Mouse (Mus musculus) right cerebral cortex, postnatal 4 days (tissue): ENCODE results near the gene Il1r1.

Source experiments
- DNase-seq: peaks from one replicate; pipeline ENCODE4 v3.0.0-alpha.2; 2022

The Il1r1 gene

DNA sequence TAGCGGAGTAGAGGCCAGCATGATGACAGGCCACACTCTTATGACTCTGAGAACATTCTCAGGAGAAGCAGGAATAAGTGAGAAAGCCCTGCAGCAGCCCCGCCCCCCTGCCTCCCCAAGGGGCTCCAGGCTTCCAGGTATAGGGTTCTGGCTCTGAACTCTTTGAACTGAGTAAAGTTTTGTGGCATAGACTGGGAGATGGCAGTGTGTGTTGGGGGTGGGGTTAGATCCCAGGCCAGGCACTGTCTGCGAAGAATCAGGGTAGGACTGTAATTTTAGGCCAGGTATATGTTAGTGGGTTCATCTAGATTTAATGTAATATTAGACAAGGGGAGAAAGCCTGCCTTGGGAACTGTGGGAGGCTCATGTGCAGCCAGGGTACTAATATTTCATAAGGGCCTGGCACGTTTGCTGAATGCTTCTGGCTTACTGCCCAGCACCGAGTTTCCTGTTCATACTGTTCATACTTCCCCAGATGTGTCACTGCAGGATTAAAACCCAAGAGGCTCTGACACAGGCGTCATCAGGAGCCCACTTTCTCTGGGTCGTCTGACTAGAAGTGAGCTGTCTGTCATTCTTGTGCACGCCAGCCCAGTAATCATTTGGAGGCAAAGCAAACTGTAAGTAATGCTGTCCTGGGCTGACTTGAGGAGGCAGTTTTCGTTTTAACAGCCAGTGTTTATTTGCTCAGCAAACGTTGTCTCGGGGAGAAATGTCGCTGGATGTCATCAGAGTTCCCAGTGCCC, at the start of gene Il1r1:
Il1r1 (plus strand) TSS at position 542 of the 746 bp plus-strand sequence.
- peak; percentile 24 for DNase-seq

- no peak for DNase-seq
Observed at GRCm38 (mm10) chr1:40175123-40175522, 49.8 kb upstream of the Il1r1 start.

DNA sequence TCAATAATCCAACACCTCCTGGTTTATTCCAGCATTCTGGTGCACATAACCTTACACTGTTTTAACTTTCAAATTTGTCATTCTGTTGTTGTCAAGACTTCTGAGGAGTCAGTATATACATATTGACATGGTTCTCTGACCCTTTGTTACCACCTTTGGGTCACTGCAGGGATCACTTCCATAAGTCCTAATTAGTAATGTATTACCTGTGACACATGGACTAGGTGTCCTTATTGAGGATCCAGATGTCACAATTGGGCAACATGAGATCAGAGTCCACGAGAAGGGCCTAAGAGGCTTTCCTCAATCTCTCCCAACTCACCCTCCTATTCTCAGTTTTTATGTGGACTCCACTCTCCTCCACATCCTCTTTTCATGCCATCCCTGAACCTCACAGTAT, 49.1 kb upstream of the Il1r1 start:
- no peak for DNase-seq

- DNase-seq = no peak
Observed at GRCm38 (mm10) chr1:40179031-40179430, 45.8 kb upstream of the Il1r1 start.

- no peak for DNase-seq
Observed at GRCm38 (mm10) chr1:40179493-40179892, 45.4 kb upstream of the Il1r1 start.

- DNase-seq = peak; percentile 16
Observed at GRCm38 (mm10) chr1:40180861-40181260, 44.0 kb upstream of the Il1r1 start.

DNA sequence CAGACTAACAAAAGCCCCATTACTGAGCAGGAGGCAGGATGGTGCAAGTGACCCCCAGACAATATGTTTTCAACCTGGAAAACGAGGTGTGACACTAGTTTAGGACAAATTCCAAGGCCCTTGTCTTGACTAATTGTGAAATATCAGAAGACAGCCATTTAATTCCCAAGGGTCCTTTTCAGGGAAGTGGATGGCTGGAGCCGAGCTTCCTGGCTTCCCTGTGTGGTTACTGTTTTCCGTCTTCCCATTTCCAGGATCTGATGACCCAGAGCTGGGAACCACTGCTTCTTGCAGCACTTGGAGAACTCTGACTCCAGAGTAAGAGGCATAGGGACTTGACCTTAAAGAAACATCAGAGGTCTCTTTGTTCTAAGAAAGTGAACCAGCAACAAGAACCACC, 43.2 kb upstream of the Il1r1 start:
- DNase-seq = no peak

DNA sequence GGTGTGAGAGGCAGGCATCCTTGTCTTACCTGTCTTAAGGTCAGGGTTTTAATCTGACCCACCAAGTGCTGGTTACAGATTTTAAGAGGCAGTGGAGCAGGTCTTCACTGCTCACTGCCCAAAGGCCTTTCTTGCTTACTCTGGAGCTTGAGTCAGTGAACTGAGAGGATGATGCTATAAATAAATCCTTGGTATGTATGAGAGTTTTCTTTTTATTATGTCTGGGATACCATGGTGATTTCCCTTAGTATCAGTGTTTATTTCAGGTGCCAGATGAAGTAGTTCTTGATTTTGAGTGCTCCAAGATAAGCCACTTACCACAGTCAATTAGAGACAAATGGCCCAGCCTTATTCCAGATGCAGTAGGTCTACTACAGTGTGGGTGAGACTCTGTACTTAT, 41.5 kb upstream of the Il1r1 start:
- no peak for DNase-seq

GRCm38 (mm10) chr1:40187961-40188360, 36.9 kb upstream of the Il1r1 start:
- DNase-seq = no peak

GRCm38 (mm10) chr1:40190025-40190424, 34.9 kb upstream of the Il1r1 start:
- no peak for DNase-seq

GRCm38 (mm10) chr1:40190837-40191236, 34.0 kb upstream of the Il1r1 start:
- DNase-seq = no peak

DNA sequence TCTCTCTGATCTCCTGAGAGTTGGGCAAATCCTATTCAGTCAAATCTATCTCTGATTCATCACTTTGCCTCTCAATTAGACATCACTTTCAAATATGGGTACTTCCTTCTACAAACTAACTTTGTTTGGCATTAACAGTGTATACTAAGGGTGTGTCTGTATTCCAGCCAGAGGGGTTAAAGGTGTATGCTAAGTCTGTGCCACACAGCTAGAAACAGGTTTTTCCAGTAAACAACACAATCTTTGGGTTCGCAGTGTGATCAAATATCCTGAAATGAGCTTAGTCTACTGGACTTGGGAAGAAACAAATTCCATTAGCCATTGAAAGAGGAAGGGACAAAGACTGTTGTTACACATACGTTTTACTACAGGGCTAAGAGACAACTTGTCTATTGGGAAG, 30.6 kb upstream of the Il1r1 start:
- no peak for DNase-seq

DNA sequence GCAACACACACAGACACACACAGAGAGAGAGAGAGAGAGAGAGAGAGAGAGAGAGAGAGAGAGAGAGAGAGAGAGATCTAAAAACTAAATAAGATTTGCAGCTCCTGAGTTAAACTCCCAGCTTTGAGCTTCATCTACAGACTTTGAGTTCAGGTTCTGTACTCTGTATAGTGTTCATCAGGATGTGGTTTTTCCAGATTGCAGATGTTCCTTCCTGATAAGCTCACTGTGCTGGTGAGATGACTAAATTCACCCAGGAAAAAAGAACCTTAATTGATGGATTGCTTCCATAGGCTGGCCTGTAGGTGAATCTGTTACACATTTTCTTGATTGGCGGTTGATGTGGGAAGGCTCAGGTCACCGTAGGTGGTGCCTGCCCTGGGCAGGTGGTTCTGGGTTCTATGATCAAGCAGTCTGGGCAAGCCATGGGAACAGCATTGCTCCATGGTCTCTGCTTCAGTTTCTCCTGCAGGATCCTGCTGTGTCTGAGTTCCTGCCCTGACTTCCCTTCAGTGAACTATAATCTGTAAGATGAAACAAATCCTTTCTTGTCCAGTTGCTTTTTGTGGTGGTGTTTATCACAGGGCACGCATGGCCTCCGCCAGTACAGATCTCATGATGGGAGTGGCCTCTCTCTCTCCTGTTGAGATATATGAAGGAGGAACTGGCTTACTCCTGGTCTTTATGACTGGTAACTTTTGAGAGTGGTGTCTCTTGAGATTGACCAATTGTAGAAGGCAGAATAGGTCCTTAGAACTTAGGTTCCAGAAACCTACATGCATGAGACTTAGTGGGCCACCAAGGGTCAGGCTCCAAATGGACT, 11.3 kb upstream of the Il1r1 start:
- DNase-seq = no peak

DNA sequence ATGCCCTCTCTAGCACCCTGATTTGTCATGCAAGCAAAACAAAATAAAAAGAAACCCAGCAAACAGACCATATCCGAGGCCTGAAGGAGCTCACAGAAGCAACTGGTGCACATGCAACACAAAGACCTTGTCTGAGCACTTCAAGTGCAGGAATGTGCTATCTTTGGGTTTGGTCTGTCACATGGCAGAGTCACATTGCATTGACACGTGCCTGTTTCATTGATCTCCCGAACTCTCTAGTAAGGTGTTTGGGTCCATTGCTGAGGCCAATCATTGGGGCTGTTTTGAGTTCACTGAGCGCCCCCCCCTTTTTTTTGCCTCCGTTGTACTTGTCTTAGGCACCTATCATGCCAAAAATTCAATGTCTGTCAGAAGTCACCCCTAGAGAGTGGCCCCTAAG, 7.4 kb upstream of the Il1r1 start:
- DNase-seq = no peak

GRCm38 (mm10) chr1:40218603-40219002, 6.3 kb upstream of the Il1r1 start:
- no peak for DNase-seq

DNA sequence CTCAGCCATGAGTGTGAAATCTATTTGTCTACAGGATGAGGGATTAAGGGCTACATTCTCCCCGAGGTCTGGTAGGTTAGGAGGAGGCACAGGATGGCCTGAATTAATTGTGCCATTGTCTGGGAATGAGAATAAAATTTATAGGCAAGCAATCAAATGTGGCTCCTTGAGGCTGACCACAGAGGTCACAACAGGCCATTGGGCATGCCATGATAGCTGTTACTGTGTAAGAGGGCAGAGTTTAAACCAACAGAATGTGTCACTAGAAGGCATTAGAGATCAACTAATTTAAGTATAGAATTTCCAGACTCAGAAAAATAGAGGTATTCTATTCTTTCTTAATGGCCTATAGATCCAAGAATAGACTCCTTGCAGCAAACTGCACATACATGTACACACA, 4.3 kb upstream of the Il1r1 start:
- DNase-seq = no peak

DNA sequence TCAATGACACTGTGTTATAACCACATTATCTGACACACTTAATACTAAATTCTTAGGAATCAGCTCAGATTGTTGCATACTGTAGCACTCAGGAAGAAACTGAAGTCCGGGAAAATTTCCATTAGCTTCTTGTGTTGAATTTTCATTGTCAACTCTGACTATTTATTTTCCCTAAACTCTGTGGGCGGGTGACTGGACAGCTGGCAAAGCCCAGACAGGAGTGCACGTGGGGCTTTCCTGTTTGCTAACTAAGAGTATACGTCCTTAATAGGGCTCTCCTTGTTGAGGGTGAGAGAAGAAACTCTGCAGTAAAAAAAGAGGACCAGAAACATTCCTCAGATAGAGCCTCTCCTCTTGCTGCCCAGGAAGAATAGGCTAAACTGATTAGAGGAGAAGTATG, 3.0 kb upstream of the Il1r1 start:
- DNase-seq = no peak

DNA sequence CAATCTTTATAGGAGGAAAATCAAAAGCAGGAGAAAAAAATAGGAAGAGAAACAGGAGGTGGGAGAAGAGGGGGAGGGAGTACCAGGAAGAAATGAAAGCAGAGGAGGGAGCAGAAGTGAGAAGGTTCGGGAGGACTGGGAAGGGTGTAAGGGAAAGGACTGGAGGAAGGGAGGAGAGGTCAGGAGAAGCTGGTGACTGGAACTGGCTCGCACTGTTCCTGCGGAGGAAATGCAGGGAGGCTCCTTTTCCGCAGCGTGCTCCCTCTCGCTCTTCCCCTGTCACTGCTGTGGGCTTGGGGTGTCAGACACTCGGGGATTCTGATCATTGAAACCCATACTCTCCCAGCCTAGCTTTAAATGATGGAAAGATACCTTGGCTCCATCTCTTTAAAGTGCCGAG, 2.2 kb upstream of the Il1r1 start:
- no peak for DNase-seq

DNA sequence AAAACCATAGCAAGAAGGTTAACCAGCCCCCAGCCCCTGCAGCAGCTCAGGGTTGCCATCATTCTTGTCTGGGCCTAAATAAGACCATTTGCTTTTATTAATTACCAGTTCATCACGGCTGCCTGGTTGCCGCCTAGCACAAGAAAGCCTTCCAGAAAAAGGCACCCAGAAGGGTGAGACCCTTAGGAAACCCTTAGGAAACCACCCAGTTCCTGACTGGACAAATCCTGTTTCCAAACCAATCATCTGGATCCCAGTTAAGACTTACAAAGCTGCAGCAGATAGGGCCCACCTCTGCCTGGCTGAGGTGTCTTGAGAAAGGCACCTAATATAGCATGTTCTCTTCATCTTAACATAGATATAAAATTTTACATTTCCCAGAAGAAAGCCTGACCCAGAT, 1.3 kb upstream of the Il1r1 start:
- DNase-seq = no peak

DNA sequence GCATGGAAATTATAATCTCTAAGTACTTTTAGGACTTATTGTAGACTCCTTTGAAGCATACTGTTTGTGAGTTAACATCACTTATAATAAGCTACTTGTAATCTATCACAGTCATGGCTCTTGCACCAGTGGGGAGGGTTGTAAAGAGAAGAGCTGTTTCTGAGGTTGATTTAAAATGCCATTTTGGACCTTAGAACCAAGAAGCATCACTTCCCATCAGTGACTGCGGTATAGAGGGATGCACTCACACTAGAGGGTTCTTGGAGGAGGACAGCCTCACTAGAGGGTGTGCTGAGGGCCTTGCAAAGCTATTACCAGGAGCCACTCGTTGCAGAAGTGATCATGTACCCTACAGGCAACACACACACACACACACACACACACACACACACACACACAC, 700 bp downstream of the Il1r1 start:
- no peak for DNase-seq

GRCm38 (mm10) chr1:40229033-40229432, 4.2 kb downstream of the Il1r1 start:
- no peak for DNase-seq

DNA sequence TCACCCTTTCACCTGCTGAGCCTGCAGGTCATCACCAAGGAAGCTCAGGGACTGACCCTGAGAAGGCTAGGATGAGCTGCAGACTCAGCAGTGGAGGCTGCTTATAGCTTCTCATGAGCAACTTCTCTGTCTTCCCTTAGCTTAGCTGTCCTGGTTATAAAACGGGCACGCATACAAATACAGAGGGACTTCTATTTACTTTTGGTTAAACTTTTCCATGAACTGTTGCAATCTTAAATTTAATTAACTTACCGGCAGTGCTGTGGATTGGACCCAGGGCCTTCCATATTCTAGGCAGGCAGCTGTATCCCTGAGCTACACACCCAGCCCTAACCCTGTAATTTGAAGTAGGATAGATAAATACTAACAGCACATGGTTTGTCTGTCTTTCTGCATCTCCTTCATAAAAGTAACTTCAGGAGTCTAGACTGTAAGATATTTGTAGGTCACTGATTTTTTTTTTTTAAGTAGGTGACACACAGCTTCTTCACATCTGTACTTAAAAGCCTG, 4.9 kb downstream of the Il1r1 start:
- no peak for DNase-seq

DNA sequence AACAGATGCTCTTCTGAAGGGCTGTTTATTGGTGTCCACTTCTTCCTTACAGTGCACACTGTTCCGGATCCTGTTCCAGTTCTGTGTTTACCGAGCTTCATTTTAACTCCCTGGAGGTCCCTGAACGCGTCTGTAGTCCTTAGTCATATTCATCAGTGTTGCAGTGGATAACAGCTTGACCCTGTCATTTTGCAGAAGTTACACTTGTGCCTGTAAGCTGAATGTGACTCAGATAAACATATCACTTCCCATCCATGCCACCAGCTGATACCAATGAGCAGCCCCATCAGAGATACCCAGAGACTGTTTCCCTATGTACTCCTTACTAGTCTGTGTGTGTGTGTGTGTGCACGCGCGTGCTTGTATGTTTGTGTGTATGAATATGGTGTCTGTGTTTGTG, 5.5 kb downstream of the Il1r1 start:
- no peak for DNase-seq

GRCm38 (mm10) chr1:40231116-40231515, 6.2 kb downstream of the Il1r1 start:
- DNase-seq = no peak
